Mouse (Mus musculus) G1E (cell line): Measurements from ENCODE around the gene Bean1. TPM values are rescaled to one million over a fixed set of nuclear protein-coding genes. Genes with fewer than 3 reads are reported as not detected.

Source experiments
- ATAC-seq: 2 replicates; pipeline ENCODE4 v1.8.0; 2016; ENCODE audit warnings: mild to moderate bottlenecking; ENCODE audit not compliant: insufficient number of reproducible peaks, poor library complexity, low FRiP score, severe bottlenecking; ENCODE audit errors: extremely low read depth
- DNase-seq: peaks from one replicate; pipeline ENCODE4 v3.0.0; 2012; ENCODE audit warnings: low spot score
- H3K27me3 ChIP-seq: 2 replicates; pipeline ENCODE4 v1.6.1; 2012; ENCODE audit warnings: mild to moderate bottlenecking, low read length, inconsistent platforms; ENCODE audit not compliant: insufficient read depth
- H3K36me3 ChIP-seq: replicated peaks from 2 replicates; pipeline ENCODE3; 2012; ENCODE audit warnings: mild to moderate bottlenecking, inconsistent platforms
- H3K4me1 ChIP-seq: 2 replicates; pipeline ENCODE4 v1.6.1; 2012; ENCODE audit warnings: low read depth, low read length, inconsistent platforms, mixed read lengths; ENCODE audit not compliant: insufficient read depth
- H3K4me3 ChIP-seq: 2 replicates; pipeline ENCODE4 v1.5.1; 2012; ENCODE audit warnings: low read depth, mild to moderate bottlenecking, inconsistent platforms, low read length, moderate library complexity, mixed read lengths
- H3K9me3 ChIP-seq: replicated peaks from 2 replicates; pipeline ENCODE4 v1.6.1; 2012; ENCODE audit warnings: inconsistent platforms
- CTCF ChIP-seq: IDR thresholded peaks from 2 replicates; pipeline ENCODE4 v1.5.1; 2012; ENCODE audit warnings: low read depth, low read length, inconsistent platforms, mixed read lengths
- GATA1 ChIP-seq: IDR thresholded peaks from 2 replicates; pipeline ENCODE4 v1.6.1; 2012; ENCODE audit warnings: borderline replicate concordance, low read length, inconsistent platforms, mixed read lengths
- GATA2 ChIP-seq: IDR thresholded peaks from 2 replicates; pipeline ENCODE4 v1.6.1; 2012; ENCODE audit warnings: low read depth, low read length, inconsistent platforms, borderline replicate concordance
- POLR2AphosphoS5 ChIP-seq: IDR thresholded peaks from 2 replicates; pipeline ENCODE4 v1.6.1; 2012; ENCODE audit warnings: low read depth, low read length, inconsistent platforms; ENCODE audit not compliant: insufficient replicate concordance
- TAL1 ChIP-seq: conservative IDR thresholded peaks from 2 replicates; pipeline ENCODE4 v1.6.1; 2012; ENCODE audit warnings: low read depth, low read length, inconsistent platforms, mixed read lengths
- polyA plus RNA-seq: library from polyadenylated mRNA; stranded (reverse); fragments of >175 nt; gene quantifications from 2 replicates; pipeline ENCODE4 v1.2.3, GENCODE M21; 2012
- total RNA-seq, 2 experiments: library from RNA; stranded (forward) in 1 of 2; stranded (reverse) in 1 of 2; fragments of 200-1000 nt in 1 of 2; fragments of >200 nt in 1 of 2; fragmentation: Nextera tagmentation in 1 of 2; gene quantifications; 2 replicates each; pipeline ENCODE4 v1.2.3; 2014 to 2017

Gene Bean1
- total and polyA plus RNA-seq, 3 experiments, result not detected

- H3K4me1 ChIP-seq, result 0 out of 2 replicates have a peak, but pooled peaks cover 4% of the 10 kb centered on the region
- H3K36me3 ChIP-seq, result peaks cover 15% of the 10 kb centered on the region
- H3K4me3 ChIP-seq, result no peak overlapping the region
- H3K9me3 ChIP-seq, result peaks cover 4% of the 10 kb centered on the region
- DNase-seq, result no peak
- H3K27me3 ChIP-seq, result no peaks in the 10 kb centered on the region
- no peak for ATAC-seq
- TF ChIP-seq CTCF (no peak), GATA2 (no peak), POLR2AphosphoS5 (no peak), GATA1 (no peak), TAL1 (no peak)
These were observed 98.1 kb downstream of the Bean1 start for GRCm38 (mm10) chr8:104268368-104268767.

Other genes with a start within 250 kb of the Bean1 start
- not detected in 2 replicates for gene Cdh5, start 68.8 kb upstream of the Bean1 start, total RNA-seq (2014; fragmentation: Nextera tagmentation)
- 0.05 TPM in 1 of 2 replicates, not detected in the other for gene Cdh5, start 68.8 kb upstream of the Bean1 start, total RNA-seq (2017)
- gene Cdh5, start 68.8 kb upstream of the Bean1 start, polyA plus RNA-seq, result not detected in 2 replicates
- gene Tk2, start 78.1 kb downstream of the Bean1 start, total RNA-seq (2014; fragmentation: Nextera tagmentation), result 47.8 and 63.3 TPM in 2 replicates
- 47.0 and 50.4 TPM in 2 replicates for gene Tk2, start 78.1 kb downstream of the Bean1 start, total RNA-seq (2017)
- gene Tk2, start 78.1 kb downstream of the Bean1 start, polyA plus RNA-seq, result 46.8 and 47.1 TPM in 2 replicates
- gene Cklf, start 80.4 kb downstream of the Bean1 start, total RNA-seq (2014; fragmentation: Nextera tagmentation), result 27.3 and 54.0 TPM in 2 replicates
- 67.7 and 79.1 TPM in 2 replicates for gene Cklf, start 80.4 kb downstream of the Bean1 start, total RNA-seq (2017)
- gene Cklf, start 80.4 kb downstream of the Bean1 start, polyA plus RNA-seq, result 2.6 and 5.2 TPM in 2 replicates
- 1.7 TPM in 1 of 2 replicates, not detected in the other for gene Cmtm2a, start 122.7 kb downstream of the Bean1 start, total RNA-seq (2014; fragmentation: Nextera tagmentation)
- gene Cmtm2a, start 122.7 kb downstream of the Bean1 start, total RNA-seq (2017), result not detected in 2 replicates
- gene Cmtm2a, start 122.7 kb downstream of the Bean1 start, polyA plus RNA-seq, result not detected in 2 replicates
- gene Gm45711, start 139.6 kb downstream of the Bean1 start, total RNA-seq (2014; fragmentation: Nextera tagmentation), result not detected in 2 replicates
- not detected in 2 replicates for gene Gm45711, start 139.6 kb downstream of the Bean1 start, total RNA-seq (2017)
- gene Gm45711, start 139.6 kb downstream of the Bean1 start, polyA plus RNA-seq, result not detected in 2 replicates
- not detected in 2 replicates for gene Cmtm1, start 139.7 kb downstream of the Bean1 start, total RNA-seq (2014; fragmentation: Nextera tagmentation)
- gene Cmtm1, start 139.7 kb downstream of the Bean1 start, total RNA-seq (2017), result 0.06 and 0.33 TPM in 2 replicates
- gene Cmtm1, start 139.7 kb downstream of the Bean1 start, polyA plus RNA-seq, result not detected in 2 replicates
- gene Gm11020, start 151.1 kb downstream of the Bean1 start, total RNA-seq (2014; fragmentation: Nextera tagmentation), result not detected in 2 replicates
- gene Gm11020, start 151.1 kb downstream of the Bean1 start, total RNA-seq (2017), result not detected in 2 replicates
- gene Gm11020, start 151.1 kb downstream of the Bean1 start, polyA plus RNA-seq, result not detected in 2 replicates
- not detected in 2 replicates for gene Cmtm2b, start 151.8 kb downstream of the Bean1 start, total RNA-seq (2014; fragmentation: Nextera tagmentation)
- gene Cmtm2b, start 151.8 kb downstream of the Bean1 start, total RNA-seq (2017), result not detected in 2 replicates
- gene Cmtm2b, start 151.8 kb downstream of the Bean1 start, polyA plus RNA-seq, result not detected in 2 replicates
- not detected in 2 replicates for gene Cmtm3, start 169.0 kb downstream of the Bean1 start, total RNA-seq (2014; fragmentation: Nextera tagmentation)
- 0.58 and 1.3 TPM in 2 replicates for gene Cmtm3, start 169.0 kb downstream of the Bean1 start, total RNA-seq (2017)
- 0.36 and 0.90 TPM in 2 replicates for gene Cmtm3, start 169.0 kb downstream of the Bean1 start, polyA plus RNA-seq
- gene Cmtm4, start 225.4 kb downstream of the Bean1 start, total RNA-seq (2014; fragmentation: Nextera tagmentation), result not detected in 2 replicates
- gene Cmtm4, start 225.4 kb downstream of the Bean1 start, total RNA-seq (2017), result under 0.01 and 0.05 TPM in 2 replicates
- gene Cmtm4, start 225.4 kb downstream of the Bean1 start, polyA plus RNA-seq, result not detected in 2 replicates